Comparison of ENCODE assay signal across 8 mouse cellular contexts in the genomic region with DNA sequence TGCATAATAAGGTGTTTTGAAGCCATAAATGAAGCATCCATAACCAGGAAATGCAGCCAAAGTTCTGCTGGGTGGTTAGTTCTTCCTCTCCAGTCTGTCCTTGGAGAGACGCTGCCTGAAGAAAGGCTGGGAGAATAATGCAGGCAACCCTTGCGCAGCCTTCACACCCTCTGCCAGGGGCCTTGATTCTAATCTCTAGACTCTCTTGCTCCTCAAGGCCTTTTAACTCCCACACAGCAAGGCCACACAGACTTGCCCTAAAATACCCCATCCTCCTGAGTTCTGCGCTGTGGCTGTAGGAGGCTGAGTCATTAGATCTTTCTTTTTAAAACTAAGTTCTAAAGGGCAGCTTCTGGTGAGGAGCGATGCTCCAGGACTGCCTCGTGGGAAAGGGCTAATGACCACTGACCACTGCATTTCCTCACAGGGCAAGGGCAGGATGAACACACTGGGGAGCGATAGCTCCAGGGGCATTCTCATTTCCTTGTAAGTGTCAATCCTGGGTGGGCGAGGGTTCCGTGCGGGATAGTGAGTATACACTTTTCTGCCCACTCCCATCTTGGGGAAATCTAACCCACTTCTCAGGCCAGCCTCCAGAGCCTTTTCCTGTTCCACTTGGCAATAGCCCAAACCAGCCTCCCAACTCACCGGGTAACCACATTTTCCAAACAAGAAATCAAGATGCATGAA. TPM values are rescaled to one million over a fixed set of nuclear protein-coding genes. Genes with fewer than 3 reads are reported as not detected.
DNase-seq lines count a peak whose midpoint lies in the region; ATAC-seq lines count a peak whose summit lies in the region.

No protein-coding gene starts in this region.

- no peak overlapping the region for H3K27ac ChIP-seq in hindbrain, embryonic 11.5 days (ENCODE audit: low read depth, low read length)

- WGBS in hindbrain, embryonic 11.5 days, result 75% methylated on average over 10 of the region's 10 CpGs

- H3K9me3 ChIP-seq in hindbrain, embryonic 11.5 days (ENCODE audit: control insufficient read depth, low read length), result no peaks in the 10 kb centered on the region

- H3K4me1 ChIP-seq in hindbrain, embryonic 11.5 days (replicated peaks; ENCODE audit: control insufficient read depth, insufficient read depth, low read length), result 0 out of 2 replicates have a peak, but pooled peaks cover 5% of the 10 kb centered on the region

- no peak overlapping the region for H3K9ac ChIP-seq in hindbrain, embryonic 11.5 days (ENCODE audit: low read depth, low read length)

- DNase-seq in cerebellum, adult 11-12 months, result peak; percentile 39
- DNase-seq in cerebellum, postnatal 4 days (ENCODE audit: low spot score in 2 of 2), result no peak
- DNase-seq in MN1 (ENCODE audit: low spot score), result peak; percentile 41
- DNase-seq in heart, adult 8-10 months (ENCODE audit: low spot score), result peak; percentile 35
- DNase-seq in kidney, postnatal 36 days, result peak; percentile 43 to 51
- DNase-seq in ovary, postnatal 36 days (ENCODE audit: low spot score), result peak; percentile 48
- no peak for DNase-seq in hindbrain, embryonic 11.5 days (ENCODE audit: low spot score)
- DNase-seq in layer of hippocampus, adult 9-11 months, result no peak

- ATAC-seq in hindbrain, embryonic 11.5 days (ENCODE audit: low FRiP score), result no peak

- H3K27me3 ChIP-seq in hindbrain, embryonic 11.5 days (ENCODE audit: control insufficient read depth, insufficient read depth, low read length), result no peaks in the 10 kb centered on the region

- no peaks in the 10 kb centered on the region for H3K36me3 ChIP-seq in hindbrain, embryonic 11.5 days (ENCODE audit: control insufficient read depth, insufficient read depth, low read length)

- H3K4me2 ChIP-seq in hindbrain, embryonic 11.5 days (replicated peaks; ENCODE audit: low read depth, low read length), result no peak overlapping the region

- H3K4me3 ChIP-seq in hindbrain, embryonic 11.5 days (ENCODE audit: low read depth, low read length), result no peak overlapping the region

RNA-seq across cellular contexts. Expression of a gene that starts 7.6 kb away (rescaled TPM):
- total RNA-seq in heart, adult 8-10 months (2022), result 100 to 1,000 TPM; 196 to 239 (median 228) TPM
- polyA plus RNA-seq in hindbrain, embryonic 11.5 days (2014; fragmentation: Nextera tagmentation; extraction: Ambion mirVana), result 307 and 318 TPM in 2 replicates

Comparison
In these comparisons a context has a peak if more than half of its experiments do, and no peak if none do; other contexts are left out.
1. DNase-seq: peak in cerebellum, adult 11-12 months (single experiment), MN1 (single experiment), heart, adult 8-10 months (single experiment), kidney, postnatal 36 days (2 of 2) and ovary, postnatal 36 days (single experiment); none in cerebellum, postnatal 4 days (0 of 2), hindbrain, embryonic 11.5 days (single experiment) and layer of hippocampus, adult 9-11 months (single experiment).